Mouse (Mus musculus): Measurements from ENCODE around the gene Lpar1.

DNA sequence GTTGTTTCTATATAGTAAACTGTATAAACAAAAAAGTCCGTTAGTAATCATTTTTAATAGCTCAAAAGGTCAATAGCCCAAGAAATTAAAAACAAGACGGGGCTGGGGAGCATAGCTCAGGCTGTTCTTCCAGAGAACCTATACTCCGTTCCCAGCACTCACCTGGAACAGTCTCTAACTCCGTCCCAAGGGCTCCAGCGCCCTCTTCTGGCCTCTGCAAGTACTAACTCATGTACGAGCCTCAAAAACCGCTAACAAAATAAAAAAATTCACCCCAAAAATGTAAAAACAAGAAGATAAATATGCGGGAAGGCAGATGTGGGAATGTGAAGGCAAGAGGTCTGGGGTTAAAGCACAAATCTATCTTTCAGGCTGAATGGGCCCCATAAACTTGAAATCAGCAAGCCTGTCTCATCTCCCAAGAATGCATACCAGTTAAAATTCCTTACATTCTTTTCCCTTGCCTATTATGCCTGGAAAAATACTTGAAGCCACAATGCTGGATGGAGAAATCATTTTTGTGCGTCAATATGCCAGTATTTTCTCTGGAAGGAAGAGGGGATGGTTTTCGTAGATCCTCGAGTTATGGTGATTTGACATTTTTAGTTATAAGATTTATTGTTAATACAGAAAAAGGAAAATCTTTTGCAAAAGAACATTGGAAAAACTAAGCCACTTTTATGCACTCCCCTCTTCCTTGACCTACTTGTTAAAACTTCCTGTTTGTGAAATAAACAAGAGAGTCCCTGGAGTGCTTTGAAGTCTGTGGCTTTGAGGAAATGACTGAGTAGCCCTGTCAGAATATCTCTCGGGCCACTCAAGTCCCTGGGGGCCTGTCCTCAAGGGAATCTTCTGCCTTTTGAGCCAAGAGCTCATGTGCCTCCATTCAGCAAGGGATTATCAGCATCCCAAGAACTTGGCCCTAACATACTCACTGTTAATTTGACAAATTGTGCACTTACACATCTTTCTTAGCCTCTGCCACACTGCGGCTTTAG lies 140.2 kb downstream of the Lpar1 start:
- no peak for TF ChIP-seq FLI1 (IDR thresholded peaks at IDR 0.05; ENCODE audit: low read length)
- no peak for TF ChIP-seq GATA1 (IDR thresholded peaks at IDR 0.05; ENCODE audit: borderline replicate concordance, low read length)

All from megakaryocyte, embryonic 14.5 days (primary cell).